Mouse (Mus musculus) neural tube, embryonic 14.5 days (tissue): Measurements from ENCODE around the gene Atf6. TPM values are rescaled to one million over a fixed set of nuclear protein-coding genes. Genes with fewer than 3 reads are reported as not detected.

ENCODE experiments used
- ATAC-seq: fragments of 200-750 bp; cut with Nextera tagmentation; 2 replicates; pipeline ENCODE4 v1.8.0; 2017; ENCODE audit warnings: low read depth, mild to moderate bottlenecking, moderate TSS enrichment, moderate library complexity
- H3K27ac ChIP-seq: fragments of 300-500 bp; sonication (generic); 2 replicates; pipeline ENCODE4 v1.5.1; 2014; ENCODE audit warnings: low read depth, mild to moderate bottlenecking, control low read depth, low read length, moderate library complexity, mixed read lengths
- H3K27me3 ChIP-seq: fragments of 300-500 bp; sonication (generic); 2 replicates; pipeline ENCODE4 v1.6.1; 2014; ENCODE audit warnings: low read length; ENCODE audit not compliant: control insufficient read depth, insufficient read depth
- H3K36me3 ChIP-seq: fragments of 300-500 bp; sonication (generic); 2 replicates; pipeline ENCODE4 v1.6.1; 2014; ENCODE audit warnings: low read length, mixed read lengths; ENCODE audit not compliant: control insufficient read depth, insufficient read depth
- H3K4me1 ChIP-seq: fragments of 300-500 bp; sonication (generic); 2 replicates; pipeline ENCODE4 v1.6.1; 2014; ENCODE audit warnings: low read length; ENCODE audit not compliant: control insufficient read depth, insufficient read depth
- H3K4me2 ChIP-seq: fragments of 300-500 bp; sonication (generic); 2 replicates; pipeline ENCODE4 v1.6.1; 2014; ENCODE audit warnings: mild to moderate bottlenecking, low read depth, low read length, control low read depth
- H3K4me3 ChIP-seq: fragments of 300-500 bp; sonication (generic); 2 replicates; pipeline ENCODE4 v1.5.1; 2014; ENCODE audit warnings: low read depth, low read length, control low read depth, mixed read lengths
- H3K9ac ChIP-seq: fragments of 300-500 bp; sonication (generic); replicated peaks from 2 replicates; pipeline ENCODE4 v1.6.1; 2014; ENCODE audit warnings: low read depth, mild to moderate bottlenecking, control low read depth, low read length, mixed read lengths
- H3K9me3 ChIP-seq: fragments of 300-500 bp; sonication (generic); 2 replicates; pipeline ENCODE4 v1.6.1; 2016; ENCODE audit warnings: low read length; ENCODE audit not compliant: control insufficient read depth
- WGBS: fragments of 180-500 bp; shearing (Covaris S2); extraction: QIAGEN DNeasy Blood & Tissue Kit; methylation state at CpG from one replicate; pipeline ENCODE4 v1.1.7; 2014; 5-methylcytosine and 5-hydroxymethylcytosine counted together
- polyA plus RNA-seq: library from polyadenylated mRNA; unstranded; fragments of >200 nt; fragmentation: Nextera tagmentation; extraction: Ambion mirVana; gene quantifications from 2 replicates; pipeline ENCODE4 v1.2.1, GENCODE M21; 2014

Gene Atf6
- polyA plus RNA-seq, 1 experiment from 2014 or later = 10.1 TPM

- no peak for ATAC-seq
- no peak overlapping the region for H3K4me2 ChIP-seq
- WGBS = 75% methylated on average over 7 of the region's 7 CpGs
These were observed 64.9 kb downstream of the Atf6 start for GRCm38 (mm10) chr1:170802669-170803068.

GRCm38 (mm10) chr1:170800694-170801093 lies 66.9 kb downstream of the Atf6 start:
- H3K4me1 ChIP-seq = no peaks in the 10 kb centered on the region
- ATAC-seq = no peak
- no peak overlapping the region for H3K27ac ChIP-seq
- no peak overlapping the region for H3K4me2 ChIP-seq
- H3K4me3 ChIP-seq = no peak overlapping the region
- no peaks in the 10 kb centered on the region for H3K9me3 ChIP-seq
- 74% methylated on average over 3 of the region's 3 CpGs for WGBS
- H3K9ac ChIP-seq = no peak overlapping the region
- H3K27me3 ChIP-seq = no peaks in the 10 kb centered on the region
- H3K36me3 ChIP-seq = 0 out of 2 replicates have a peak, but pooled peaks cover 5% of the 10 kb centered on the region

More at GRCm38 (mm10) chr1:170802669-170803068, 64.9 kb downstream of the Atf6 start:
- Histone ChIP-seq H3K36me3 (0 out of 2 replicates have a peak, but pooled peaks cover 5% of the 10 kb centered on the region), H3K27ac (no peak overlapping the region), H3K4me1 (no peaks in the 10 kb centered on the region), H3K9ac (no peak overlapping the region), H3K27me3 (no peaks in the 10 kb centered on the region), H3K9me3 (no peaks in the 10 kb centered on the region), H3K4me3 (no peak overlapping the region)

GRCm38 (mm10) chr1:170795741-170796347 lies 71.7 kb downstream of the Atf6 start:
- Histone ChIP-seq H3K4me1 (no peaks in the 10 kb centered on the region), H3K4me2 (no peak overlapping the region), H3K9ac (no peak overlapping the region), H3K4me3 (no peak overlapping the region), H3K27ac (no peak overlapping the region), H3K9me3 (no peaks in the 10 kb centered on the region), H3K27me3 (no peaks in the 10 kb centered on the region), H3K36me3 (peaks cover 8% of the 10 kb centered on the region; the same call in 1 of the 2 replicates)
- no peak for ATAC-seq
- WGBS = 87% methylated on average over 9 of the region's 9 CpGs

- Histone ChIP-seq H3K36me3 (peaks cover 3% of the 10 kb centered on the region; the same call in 1 of the 2 replicates), H3K4me2 (no peak overlapping the region), H3K4me3 (no peak overlapping the region), H3K27me3 (no peaks in the 10 kb centered on the region), H3K27ac (no peak overlapping the region), H3K9me3 (no peaks in the 10 kb centered on the region), H3K9ac (no peak overlapping the region), H3K4me1 (no peaks in the 10 kb centered on the region)
- WGBS = 81% methylated on average over 6 of the region's 6 CpGs
- no peak for ATAC-seq
These were observed 76.0 kb downstream of the Atf6 start for GRCm38 (mm10) chr1:170791542-170791941.

- no peak overlapping the region for H3K4me3 ChIP-seq
- H3K36me3 ChIP-seq = peaks cover 3% of the 10 kb centered on the region; the same call in 1 of the 2 replicates
- H3K9ac ChIP-seq = no peak overlapping the region
- no peaks in the 10 kb centered on the region for H3K27me3 ChIP-seq
- 86% methylated on average over 3 of the region's 3 CpGs for WGBS
- no peak overlapping the region for H3K4me2 ChIP-seq
- no peaks in the 10 kb centered on the region for H3K4me1 ChIP-seq
- ATAC-seq = no peak
- H3K9me3 ChIP-seq = no peaks in the 10 kb centered on the region
- no peak overlapping the region for H3K27ac ChIP-seq
These were observed 76.6 kb downstream of the Atf6 start for GRCm38 (mm10) chr1:170791001-170791400.

GRCm38 (mm10) chr1:170787643-170788042 lies 79.9 kb downstream of the Atf6 start:
- no peak overlapping the region for H3K27ac ChIP-seq
- no peaks in the 10 kb centered on the region for H3K4me1 ChIP-seq
- ATAC-seq = no peak
- 37% methylated on average over 1 of the region's 1 CpGs for WGBS
- no peak overlapping the region for H3K9ac ChIP-seq
- H3K4me3 ChIP-seq = no peak overlapping the region
- H3K36me3 ChIP-seq = no peaks in the 10 kb centered on the region
- H3K9me3 ChIP-seq = no peaks in the 10 kb centered on the region
- no peaks in the 10 kb centered on the region for H3K27me3 ChIP-seq
- no peak overlapping the region for H3K4me2 ChIP-seq

GRCm38 (mm10) chr1:170786570-170787341 lies 80.8 kb downstream of the Atf6 start:
- ATAC-seq = no peak
- H3K4me3 ChIP-seq = no peak overlapping the region
- H3K4me1 ChIP-seq = no peaks in the 10 kb centered on the region
- H3K4me2 ChIP-seq = no peak overlapping the region
- no peaks in the 10 kb centered on the region for H3K9me3 ChIP-seq
- 91% methylated on average over 14 of the region's 14 CpGs for WGBS
- H3K36me3 ChIP-seq = no peaks in the 10 kb centered on the region
- H3K27me3 ChIP-seq = no peaks in the 10 kb centered on the region
- H3K27ac ChIP-seq = no peak overlapping the region
- no peak overlapping the region for H3K9ac ChIP-seq

GRCm38 (mm10) chr1:170777688-170778087 lies 89.9 kb downstream of the Atf6 start:
- no peaks in the 10 kb centered on the region; the same call in 1 of the 2 replicates for H3K36me3 ChIP-seq
- 93% methylated on average over 4 of the region's 4 CpGs for WGBS
- no peak overlapping the region for H3K4me3 ChIP-seq

GRCm38 (mm10) chr1:170774431-170774830 lies 93.1 kb downstream of the Atf6 start:
- Histone ChIP-seq H3K27ac (no peak overlapping the region), H3K4me3 (no peak overlapping the region), H3K4me2 (no peak overlapping the region), H3K36me3 (no peaks in the 10 kb centered on the region; the same call in 1 of the 2 replicates), H3K9me3 (no peaks in the 10 kb centered on the region), H3K4me1 (no peaks in the 10 kb centered on the region), H3K27me3 (no peaks in the 10 kb centered on the region), H3K9ac (no peak overlapping the region)
- ATAC-seq = no peak
- 60% methylated on average over 1 of the region's 1 CpGs for WGBS

More at GRCm38 (mm10) chr1:170777688-170778087, 89.9 kb downstream of the Atf6 start:
- ATAC-seq = no peak
- no peaks in the 10 kb centered on the region for H3K4me1 ChIP-seq
- H3K9ac ChIP-seq = no peak overlapping the region
- no peaks in the 10 kb centered on the region for H3K9me3 ChIP-seq
- H3K4me2 ChIP-seq = no peak overlapping the region
- no peak overlapping the region for H3K27ac ChIP-seq
- no peaks in the 10 kb centered on the region for H3K27me3 ChIP-seq
